Mouse (Mus musculus): ENCODE measurements around the gene Gm4756. TPM values are rescaled to one million over a fixed set of nuclear protein-coding genes. Genes with fewer than 3 reads are reported as not detected.
"Not testable (repeated sequence)": the region's sequence is repeated elsewhere in the genome, so short reads cannot be mapped to it uniquely, and the experiment has no call there.

Gm4756 gene
- total and polyA plus RNA-seq, 3 experiments: not detected

DNA sequence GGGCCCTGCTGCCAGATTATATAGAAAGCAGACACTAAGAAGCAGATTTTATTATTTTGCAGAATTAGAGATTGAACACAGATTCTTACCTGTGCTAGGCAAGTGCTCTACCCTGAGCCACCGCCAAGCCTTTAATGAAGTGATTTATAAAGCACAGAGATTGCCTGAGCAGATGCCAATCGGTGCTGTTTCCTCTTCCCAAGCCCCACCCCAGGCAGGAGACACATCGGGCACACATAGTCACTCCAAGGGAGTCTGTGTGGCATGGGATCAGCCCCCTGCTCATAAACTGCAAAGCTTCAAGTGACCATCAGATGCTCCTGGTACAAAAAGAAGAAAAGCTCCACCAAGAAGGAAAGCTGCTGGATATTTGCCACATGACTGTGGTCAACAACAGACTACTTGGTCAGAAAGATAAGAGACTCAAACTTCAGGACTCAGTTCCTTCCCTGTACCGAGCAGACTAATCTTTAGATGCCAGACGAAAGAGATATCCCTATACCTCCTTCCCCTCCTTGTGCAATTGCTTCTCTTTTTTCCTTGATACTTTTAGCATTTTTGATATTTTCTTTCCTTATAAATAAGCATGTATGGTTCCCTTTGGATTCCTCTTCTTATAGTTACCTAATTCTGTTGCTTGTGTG lies 26.5 kb downstream of the Gm4756 start:
- no peak for DNase-seq
- Histone ChIP-seq H3K4me3 (no peak overlapping the region), H3K79me2 (replicated peaks; ENCODE audit: control insufficient read depth, insufficient read depth, low read length) (no peaks in the 10 kb centered on the region), H3K27me3 (ENCODE audit: control insufficient read depth, insufficient read depth, low read length) (no peaks in the 10 kb centered on the region), H3K27ac (no peak overlapping the region), H3K9ac (ENCODE audit: low read depth, low read length) (no peak overlapping the region), H3K4me1 (ENCODE audit: control insufficient read depth, insufficient read depth, low read length) (no peaks in the 10 kb centered on the region), H3K36me3 (ENCODE audit: control insufficient read depth, insufficient read depth, low read length) (no peaks in the 10 kb centered on the region)
- intact Hi-C loops (cut with DNase I): no loop called here
- no peak for TF ChIP-seq EP300 (IDR thresholded peaks at IDR 0.05; ENCODE audit: insufficient read depth, low read depth, low read length)
- TF ChIP-seq CTCF (IDR thresholded peaks at IDR 0.05): no peak
- TF ChIP-seq POLR2A (IDR thresholded peaks at IDR 0.05; ENCODE audit: insufficient read depth, low read depth, low read length): no peak
- WGBS: 48% methylated on average over 5 of the region's 5 CpGs

DNA sequence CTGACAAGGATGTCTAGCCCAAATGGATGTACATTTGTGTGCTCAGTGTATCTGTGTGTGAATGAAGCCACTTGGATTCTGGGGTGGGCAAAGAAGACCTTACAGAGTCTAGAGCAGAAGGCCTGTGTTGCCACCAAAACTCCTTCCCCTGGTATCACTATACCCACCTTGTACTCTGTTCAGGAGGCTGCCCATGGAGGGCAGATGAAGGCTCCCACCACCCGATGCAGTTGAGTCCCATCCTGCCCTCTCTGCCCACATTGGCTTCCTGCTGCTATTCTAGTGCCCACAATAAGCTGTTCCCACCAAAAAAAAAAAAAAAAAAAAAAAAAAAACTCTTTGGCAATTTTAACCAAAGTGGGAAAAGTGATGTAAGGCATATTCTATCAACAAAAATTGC lies 28.0 kb downstream of the Gm4756 start:
- DNase-seq: no peak
- Histone ChIP-seq H3K9ac (ENCODE audit: low read depth, low read length) (no peak overlapping the region), H3K27me3 (ENCODE audit: control insufficient read depth, insufficient read depth, low read length) (no peaks in the 10 kb centered on the region), H3K79me2 (replicated peaks; ENCODE audit: control insufficient read depth, insufficient read depth, low read length) (no peaks in the 10 kb centered on the region), H3K4me1 (ENCODE audit: control insufficient read depth, insufficient read depth, low read length) (no peaks in the 10 kb centered on the region), H3K36me3 (ENCODE audit: control insufficient read depth, insufficient read depth, low read length) (no peaks in the 10 kb centered on the region), H3K27ac (no peak overlapping the region), H3K4me3 (no peak overlapping the region)
- intact Hi-C loops (cut with DNase I): no loop called here
- TF ChIP-seq CTCF (IDR thresholded peaks at IDR 0.05): no peak
- no peak for TF ChIP-seq EP300 (IDR thresholded peaks at IDR 0.05; ENCODE audit: insufficient read depth, low read depth, low read length)
- TF ChIP-seq POLR2A (IDR thresholded peaks at IDR 0.05; ENCODE audit: insufficient read depth, low read depth, low read length): no peak
- WGBS: 76% methylated on average over 1 of the region's 1 CpGs

DNA sequence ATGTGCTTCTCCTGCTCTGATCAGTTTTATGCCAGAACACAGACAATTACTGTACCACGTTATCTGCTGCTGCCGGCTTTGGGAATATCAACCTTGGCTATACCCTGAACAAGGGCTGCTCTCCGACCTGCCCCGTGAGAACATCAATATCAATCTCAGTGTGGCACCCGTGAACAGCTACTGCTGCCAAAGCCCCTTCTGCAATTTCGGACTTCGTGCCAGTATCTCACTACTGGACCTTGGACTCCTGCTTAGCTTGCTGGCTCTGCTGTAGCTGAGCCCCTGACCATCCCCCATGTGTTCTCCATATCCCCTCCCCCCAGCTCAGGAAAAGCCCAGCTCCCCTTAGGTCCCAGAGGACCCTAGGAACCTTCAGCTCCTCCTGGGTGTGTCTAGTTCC lies 28.6 kb downstream of the Gm4756 start:
- H3K9ac ChIP-seq (ENCODE audit: low read depth, low read length): no peak overlapping the region
- intact Hi-C loops (cut with DNase I): no loop called here
- no peak overlapping the region for H3K4me3 ChIP-seq
- WGBS: 83% methylated on average over 7 of the region's 7 CpGs
- no peaks in the 10 kb centered on the region for H3K4me1 ChIP-seq (ENCODE audit: control insufficient read depth, insufficient read depth, low read length)
- no peak for DNase-seq
- H3K27me3 ChIP-seq (ENCODE audit: control insufficient read depth, insufficient read depth, low read length): no peaks in the 10 kb centered on the region
- TF ChIP-seq CTCF (IDR thresholded peaks at IDR 0.05) (no peak), POLR2A (IDR thresholded peaks at IDR 0.05; ENCODE audit: insufficient read depth, low read depth, low read length) (no peak)
- no peaks in the 10 kb centered on the region for H3K79me2 ChIP-seq (replicated peaks; ENCODE audit: control insufficient read depth, insufficient read depth, low read length)
- H3K27ac ChIP-seq: no peak overlapping the region
- H3K36me3 ChIP-seq (ENCODE audit: control insufficient read depth, insufficient read depth, low read length): no peaks in the 10 kb centered on the region

DNA sequence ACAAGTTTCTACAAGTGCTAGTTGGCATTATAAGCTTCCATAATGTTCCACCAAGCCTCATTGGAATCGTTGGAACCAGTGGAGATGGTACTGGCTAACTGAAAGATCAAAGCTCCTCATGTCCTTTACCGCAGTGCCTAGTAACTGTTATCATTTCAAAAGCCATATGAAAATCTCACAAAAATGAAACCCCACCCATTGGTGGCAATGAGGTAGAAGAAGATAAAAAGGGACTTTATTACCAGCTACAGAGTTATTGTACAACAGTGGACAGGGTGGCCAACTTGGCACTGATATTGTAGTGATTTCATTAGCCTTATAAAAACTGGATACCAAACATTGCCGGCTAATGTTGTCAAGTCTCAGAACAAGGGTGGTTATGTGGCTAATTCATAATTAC lies 37.4 kb downstream of the Gm4756 start:
- DNase-seq: no peak
- TF ChIP-seq EP300 (IDR thresholded peaks at IDR 0.05; ENCODE audit: insufficient read depth, low read depth, low read length) (no peak), POLR2A (IDR thresholded peaks at IDR 0.05; ENCODE audit: insufficient read depth, low read depth, low read length) (no peak), CTCF (IDR thresholded peaks at IDR 0.05) (no peak)
- no peaks in the 10 kb centered on the region for H3K79me2 ChIP-seq (replicated peaks; ENCODE audit: control insufficient read depth, insufficient read depth, low read length)
- no peak overlapping the region for H3K9ac ChIP-seq (ENCODE audit: low read depth, low read length)
- no peak overlapping the region for H3K4me3 ChIP-seq
- intact Hi-C loops (cut with DNase I): no loop called here
- H3K27me3 ChIP-seq (ENCODE audit: control insufficient read depth, insufficient read depth, low read length): no peaks in the 10 kb centered on the region
- no peak overlapping the region for H3K27ac ChIP-seq
- H3K36me3 ChIP-seq (ENCODE audit: control insufficient read depth, insufficient read depth, low read length): no peaks in the 10 kb centered on the region
- H3K4me1 ChIP-seq (ENCODE audit: control insufficient read depth, insufficient read depth, low read length): no peaks in the 10 kb centered on the region
- WGBS: 83% methylated on average over 3 of the region's 3 CpGs

DNA sequence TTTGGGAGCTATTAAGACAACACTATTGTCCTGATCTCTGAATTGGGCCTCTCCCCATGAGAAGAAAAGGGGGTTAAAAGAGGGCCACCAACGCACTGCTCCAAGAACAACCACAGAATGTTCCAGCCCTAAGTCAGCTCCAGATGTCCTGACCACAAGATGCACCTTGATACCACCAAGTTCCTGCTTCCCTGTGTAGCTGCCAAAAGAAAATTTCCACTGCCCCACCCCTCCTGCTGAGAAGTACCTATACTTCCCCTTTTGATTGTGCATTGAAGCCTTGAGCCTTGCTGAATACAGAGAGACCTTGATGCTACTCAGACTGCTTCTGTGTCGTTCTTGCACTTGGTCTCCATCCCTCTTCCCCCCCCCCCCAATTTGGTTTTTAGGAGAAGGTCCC lies 50.7 kb downstream of the Gm4756 start:
- H3K36me3 ChIP-seq (ENCODE audit: control insufficient read depth, insufficient read depth, low read length); DNase-seq; H3K4me1 ChIP-seq (ENCODE audit: control insufficient read depth, insufficient read depth, low read length); H3K27ac ChIP-seq; H3K4me3 ChIP-seq; intact Hi-C loops (cut with DNase I); H3K9ac ChIP-seq (ENCODE audit: low read depth, low read length); H3K79me2 ChIP-seq (replicated peaks; ENCODE audit: control insufficient read depth, insufficient read depth, low read length); H3K27me3 ChIP-seq (ENCODE audit: control insufficient read depth, insufficient read depth, low read length): not testable (repeated sequence)
- WGBS: 93% methylated on average over 2 of the region's 2 CpGs

DNA sequence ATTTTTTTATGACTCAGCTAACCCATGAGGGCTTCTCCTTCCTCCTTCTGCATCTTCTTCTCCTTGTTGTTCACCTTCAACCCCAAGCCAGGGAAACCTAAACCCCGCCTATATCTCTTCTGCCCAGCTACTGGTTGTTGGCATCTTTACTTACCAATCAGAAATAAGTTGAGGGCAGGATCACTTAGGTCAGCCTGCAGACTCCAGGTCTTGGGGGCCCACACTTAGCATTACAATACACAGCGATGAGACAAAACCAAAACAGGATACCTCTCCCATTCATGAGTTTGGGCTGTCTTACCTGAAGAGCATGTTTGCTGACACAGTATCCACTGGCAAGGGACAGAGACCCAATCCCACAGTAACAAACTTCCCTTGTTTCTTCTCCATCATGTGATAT lies 55.5 kb downstream of the Gm4756 start:
- Histone ChIP-seq H3K4me1 (ENCODE audit: control insufficient read depth, insufficient read depth, low read length) (no peaks in the 10 kb centered on the region), H3K27ac (no peak overlapping the region), H3K36me3 (ENCODE audit: control insufficient read depth, insufficient read depth, low read length) (no peaks in the 10 kb centered on the region), H3K9ac (ENCODE audit: low read depth, low read length) (no peak overlapping the region), H3K27me3 (ENCODE audit: control insufficient read depth, insufficient read depth, low read length) (no peaks in the 10 kb centered on the region), H3K4me3 (no peak overlapping the region), H3K79me2 (replicated peaks; ENCODE audit: control insufficient read depth, insufficient read depth, low read length) (no peaks in the 10 kb centered on the region)
- intact Hi-C loops (cut with DNase I): no loop called here
- no peak for TF ChIP-seq EP300 (IDR thresholded peaks at IDR 0.05; ENCODE audit: insufficient read depth, low read depth, low read length)
- no peak for TF ChIP-seq POLR2A (IDR thresholded peaks at IDR 0.05; ENCODE audit: insufficient read depth, low read depth, low read length)
- TF ChIP-seq CTCF (IDR thresholded peaks at IDR 0.05): no peak
- DNase-seq: no peak
- WGBS: 56% methylated on average over 2 of the region's 2 CpGs

All from heart, adult 2 months (tissue).